Mouse (Mus musculus): ENCODE measurements around the gene Cep57l1.

The Cep57l1 gene

DNA sequence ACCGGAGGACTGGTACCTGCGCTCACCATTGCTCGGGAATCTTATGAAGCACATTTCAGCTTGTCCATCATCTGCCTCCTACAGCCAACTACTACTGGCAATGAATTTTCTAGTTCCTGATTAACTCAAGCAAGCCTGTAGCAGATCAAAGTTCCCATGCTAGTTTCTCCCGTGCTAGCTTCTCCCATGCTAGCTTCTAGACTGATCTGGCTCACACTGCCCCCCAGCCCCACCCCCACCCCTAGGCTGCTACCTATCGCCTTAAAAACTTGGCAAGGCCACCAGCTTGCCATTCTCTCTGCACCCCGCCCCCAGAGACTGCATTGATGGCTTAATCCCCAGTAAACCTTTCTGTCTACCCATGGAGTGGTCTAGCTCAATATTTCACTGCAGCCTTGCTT lies 133.0 kb downstream of the Cep57l1 start:
- no peaks in the 10 kb centered on the region for H3K9me3 ChIP-seq (ENCODE audit: low read length)
- H3K4me1 ChIP-seq (replicated peaks; ENCODE audit: low read depth, low read length), result peaks cover 33% of the 10 kb centered on the region
- H3K36me3 ChIP-seq (ENCODE audit: insufficient read depth, low read length), result no peaks in the 10 kb centered on the region
- TF ChIP-seq POU5F1 (IDR thresholded peaks at IDR 0.05; ENCODE audit: borderline replicate concordance, low read length) (no peak), CTCF (conservative IDR thresholded peaks at IDR 0.05; ENCODE audit: low read length) (no peak), NANOG (IDR thresholded peaks at IDR 0.05; ENCODE audit: borderline replicate concordance, low read length) (no peak)
- H3K27me3 ChIP-seq (ENCODE audit: insufficient read depth, low read length), result no peaks in the 10 kb centered on the region; the same call in 1 of the 2 replicates
- no peak overlapping the region for H3K4me3 ChIP-seq (replicated peaks; ENCODE audit: low read length)

DNA sequence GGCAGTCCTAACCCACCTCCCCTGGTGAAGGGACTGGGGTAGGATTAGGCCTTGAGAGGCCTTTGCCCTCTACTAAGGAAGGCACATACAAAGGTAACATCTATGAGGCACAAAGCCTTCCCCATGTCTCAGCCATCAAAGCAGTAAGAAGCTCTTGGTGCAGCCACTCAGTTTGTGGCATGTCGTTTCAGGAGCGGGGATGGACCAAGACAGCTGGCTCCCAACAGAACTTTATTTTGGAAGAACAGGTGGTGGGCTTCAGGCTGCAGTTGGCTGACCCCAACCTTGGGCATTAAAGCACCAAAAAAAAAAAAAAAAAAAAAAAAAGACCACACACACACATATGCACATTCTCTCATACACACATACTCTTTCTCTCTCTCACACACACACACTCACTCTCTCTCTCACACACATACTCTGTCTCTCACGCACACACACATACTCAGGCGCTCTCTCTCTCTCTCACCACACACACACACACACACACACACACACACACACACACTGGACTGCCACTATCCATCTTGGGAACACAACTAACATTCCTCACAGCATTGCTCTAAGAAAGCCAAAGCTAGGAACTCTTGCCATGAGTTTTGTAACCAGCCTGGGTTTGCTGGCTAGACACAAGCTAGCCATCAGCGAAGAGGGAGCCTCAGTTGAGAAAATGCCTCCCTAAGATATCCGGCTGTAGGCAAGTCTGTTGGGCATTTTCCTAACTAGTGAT lies 133.7 kb downstream of the Cep57l1 start:
- Histone ChIP-seq H3K4me1 (replicated peaks; ENCODE audit: low read depth, low read length) (peaks cover 27% of the 10 kb centered on the region), H3K36me3 (ENCODE audit: insufficient read depth, low read length) (no peaks in the 10 kb centered on the region), H3K9me3 (ENCODE audit: low read length) (no peaks in the 10 kb centered on the region), H3K4me3 (replicated peaks; ENCODE audit: low read length) (no peak overlapping the region), H3K27me3 (ENCODE audit: insufficient read depth, low read length) (no peaks in the 10 kb centered on the region; the same call in 1 of the 2 replicates)
- TF ChIP-seq POU5F1 (IDR thresholded peaks at IDR 0.05; ENCODE audit: borderline replicate concordance, low read length) (no peak), NANOG (IDR thresholded peaks at IDR 0.05; ENCODE audit: borderline replicate concordance, low read length) (no peak), CTCF (conservative IDR thresholded peaks at IDR 0.05; ENCODE audit: low read length) (no peak)

- no peaks in the 10 kb centered on the region; the same call in 1 of the 2 replicates for H3K27me3 ChIP-seq (ENCODE audit: insufficient read depth, low read length)
- peaks cover 24% of the 10 kb centered on the region for H3K4me1 ChIP-seq (replicated peaks; ENCODE audit: low read depth, low read length)
- no peaks in the 10 kb centered on the region for H3K36me3 ChIP-seq (ENCODE audit: insufficient read depth, low read length)
- TF ChIP-seq POU5F1 (IDR thresholded peaks at IDR 0.05; ENCODE audit: borderline replicate concordance, low read length) (no peak), NANOG (IDR thresholded peaks at IDR 0.05; ENCODE audit: borderline replicate concordance, low read length) (no peak), CTCF (conservative IDR thresholded peaks at IDR 0.05; ENCODE audit: low read length) (no peak)
- H3K4me3 ChIP-seq (replicated peaks; ENCODE audit: low read length), result no peak overlapping the region
- no peaks in the 10 kb centered on the region for H3K9me3 ChIP-seq (ENCODE audit: low read length)
These were observed 134.4 kb downstream of the Cep57l1 start for GRCm38 (mm10) chr10:41675243-41675642.

GRCm38 (mm10) chr10:41674362-41674761 lies 135.3 kb downstream of the Cep57l1 start:
- Histone ChIP-seq H3K27me3 (ENCODE audit: insufficient read depth, low read length) (no peaks in the 10 kb centered on the region; the same call in 1 of the 2 replicates), H3K4me1 (replicated peaks; ENCODE audit: low read depth, low read length) (peaks cover 22% of the 10 kb centered on the region), H3K36me3 (ENCODE audit: insufficient read depth, low read length) (no peaks in the 10 kb centered on the region), H3K9me3 (ENCODE audit: low read length) (no peaks in the 10 kb centered on the region), H3K4me3 (replicated peaks; ENCODE audit: low read length) (no peak overlapping the region)
- TF ChIP-seq CTCF (conservative IDR thresholded peaks at IDR 0.05; ENCODE audit: low read length), result no peak
- no peak for TF ChIP-seq NANOG (IDR thresholded peaks at IDR 0.05; ENCODE audit: borderline replicate concordance, low read length)

GRCm38 (mm10) chr10:41670196-41670595 lies 139.5 kb downstream of the Cep57l1 start:
- Histone ChIP-seq H3K9me3 (ENCODE audit: low read length) (no peaks in the 10 kb centered on the region), H3K4me3 (replicated peaks; ENCODE audit: low read length) (no peak overlapping the region), H3K4me1 (replicated peaks; ENCODE audit: low read depth, low read length) (0 out of 2 replicates have a peak, but pooled peaks cover 4% of the 10 kb centered on the region), H3K36me3 (ENCODE audit: insufficient read depth, low read length) (no peaks in the 10 kb centered on the region), H3K27me3 (ENCODE audit: insufficient read depth, low read length) (no peaks in the 10 kb centered on the region; the same call in 1 of the 2 replicates)
- TF ChIP-seq NANOG (IDR thresholded peaks at IDR 0.05; ENCODE audit: borderline replicate concordance, low read length) (no peak), CTCF (conservative IDR thresholded peaks at IDR 0.05; ENCODE audit: low read length) (no peak), POU5F1 (IDR thresholded peaks at IDR 0.05; ENCODE audit: borderline replicate concordance, low read length) (no peak)

Measured in E14TG2a.4 (cell line).